Comparison of ENCODE assay signal across 14 mouse cellular contexts in genomic region chr11:24282556-24282955, GRCm38 (mm10).
A peak's percentile ranks its signal among the peaks of the same experiment; 100 is the strongest.
DNase-seq lines count a peak whose midpoint lies in the region; ATAC-seq lines count a peak whose summit lies in the region.
"Had no signal": no experiment of that assay in that cellular context is flagged by ENCODE, and none has a peak within 500 bp of the region (broad histone marks: within the 10 kb centered on the region; RNA-seq: fewer than 3 reads in every experiment).

No protein-coding gene starts in this region.

- DNase-seq in heart, postnatal 36 days = no peak
- no peak for DNase-seq in hindbrain, embryonic 14.5 days (ENCODE audit: low spot score)
- DNase-seq in kidney, postnatal 4 days = no peak
- DNase-seq in lung, postnatal 25 days (ENCODE audit: low spot score) = no peak
- DNase-seq: cerebellum, adult 8-10 months; gastrocnemius, postnatal 25 days; heart, postnatal 10 days; lung, postnatal 4 days; retina, postnatal 1 day; thymus, adult 18-20 months had no signal

- intact Hi-C loops in heart, postnatal 36 days (cut with DNase I) = no loop called here

- H3K4me3 ChIP-seq in heart, embryonic 13.5 days = no peak overlapping the region
- H3K4me3 ChIP-seq in forebrain, embryonic 13.5 days = no peak overlapping the region
- H3K4me3 ChIP-seq in hindbrain, embryonic 14.5 days (replicated peaks; ENCODE audit: low read length) = 0 out of 2 replicates have a peak overlapping the region, but pooled peaks have one; percentile 3
- H3K4me3 ChIP-seq in neural tube, embryonic 13.5 days = 0 out of 2 replicates have a peak overlapping the region, but pooled peaks have one; percentile 11
- H3K4me3 ChIP-seq: myocyte had no signal

- H3K4me1 ChIP-seq in heart, embryonic 13.5 days = peaks cover 27% of the 10 kb centered on the region
- peaks cover 49% of the 10 kb centered on the region for H3K4me1 ChIP-seq in forebrain, embryonic 13.5 days
- H3K4me1 ChIP-seq in hindbrain, embryonic 14.5 days (replicated peaks; ENCODE audit: control insufficient read depth, insufficient read depth, low read length) = peaks cover 29% of the 10 kb centered on the region
- H3K4me1 ChIP-seq in neural tube, embryonic 13.5 days (replicated peaks) = peaks cover 40% of the 10 kb centered on the region

- no peak overlapping the region for H3K9ac ChIP-seq in heart, embryonic 13.5 days
- H3K9ac ChIP-seq in forebrain, embryonic 13.5 days = peak overlapping the region; percentile 21; the same call in 1 of the 2 replicates
- peak overlapping the region; percentile 30 for H3K9ac ChIP-seq in hindbrain, embryonic 14.5 days
- peak overlapping the region; percentile 17 for H3K9ac ChIP-seq in neural tube, embryonic 13.5 days

- H3K4me2 ChIP-seq in heart, embryonic 13.5 days = peak overlapping the region; percentile 44
- H3K4me2 ChIP-seq in forebrain, embryonic 13.5 days = peak overlapping the region; percentile 27
- peak overlapping the region; percentile 46 for H3K4me2 ChIP-seq in hindbrain, embryonic 14.5 days (replicated peaks)
- H3K4me2 ChIP-seq in neural tube, embryonic 13.5 days = peak overlapping the region; percentile 49

- no peaks in the 10 kb centered on the region for H3K36me3 ChIP-seq in heart, embryonic 13.5 days
- no peaks in the 10 kb centered on the region for H3K36me3 ChIP-seq in forebrain, embryonic 13.5 days (ENCODE audit: poor library complexity, severe bottlenecking)
- H3K36me3 ChIP-seq in hindbrain, embryonic 14.5 days (replicated peaks; ENCODE audit: control insufficient read depth, insufficient read depth) = no peaks in the 10 kb centered on the region
- H3K36me3 ChIP-seq in neural tube, embryonic 13.5 days = no peaks in the 10 kb centered on the region

- 33% methylated on average over 9 of the region's 9 CpGs for WGBS in heart, embryonic 13.5 days
- WGBS in forebrain, embryonic 13.5 days = 51% methylated on average over 9 of the region's 9 CpGs
- WGBS in hindbrain, embryonic 14.5 days = 29% methylated on average over 9 of the region's 9 CpGs
- WGBS in neural tube, embryonic 13.5 days = 24% methylated on average over 9 of the region's 9 CpGs

- ATAC-seq in heart, embryonic 13.5 days (ENCODE audit: extremely low read depth, insufficient number of reproducible peaks, low FRiP score, low TSS enrichment) = no peak
- ATAC-seq in forebrain, embryonic 13.5 days = peak; percentile 58
- ATAC-seq in hindbrain, embryonic 14.5 days (ENCODE audit: low FRiP score) = peak; percentile 41; the same call in 1 of the 2 replicates
- peak; percentile 34 for ATAC-seq in neural tube, embryonic 13.5 days (ENCODE audit: low read depth)

- H3K27me3 ChIP-seq in heart, embryonic 13.5 days (replicated peaks) = peaks cover 6% of the 10 kb centered on the region; the same call in 1 of the 2 replicates
- no peaks in the 10 kb centered on the region for H3K27me3 ChIP-seq in forebrain, embryonic 13.5 days
- H3K27me3 ChIP-seq in hindbrain, embryonic 14.5 days (ENCODE audit: control insufficient read depth, insufficient read depth, low read length) = no peaks in the 10 kb centered on the region
- peaks cover 7% of the 10 kb centered on the region; the same call in 1 of the 2 replicates for H3K27me3 ChIP-seq in neural tube, embryonic 13.5 days

- no peak overlapping the region for H3K27ac ChIP-seq in heart, embryonic 13.5 days (replicated peaks)
- no peak overlapping the region; the same call in 1 of the 2 replicates for H3K27ac ChIP-seq in forebrain, embryonic 13.5 days
- H3K27ac ChIP-seq in hindbrain, embryonic 14.5 days = peak overlapping the region; percentile 6; the same call in 1 of the 2 replicates
- peak overlapping the region; percentile 3 for H3K27ac ChIP-seq in neural tube, embryonic 13.5 days (replicated peaks)

- H3K9me3 ChIP-seq in heart, embryonic 13.5 days = no peaks in the 10 kb centered on the region
- no peaks in the 10 kb centered on the region for H3K9me3 ChIP-seq in forebrain, embryonic 13.5 days (replicated peaks)
- H3K9me3 ChIP-seq in hindbrain, embryonic 14.5 days (ENCODE audit: control insufficient read depth, low read length) = no peaks in the 10 kb centered on the region
- no peaks in the 10 kb centered on the region for H3K9me3 ChIP-seq in neural tube, embryonic 13.5 days

Comparison
In these comparisons a context has a peak if more than half of its experiments do, and no peak if none do; other contexts are left out.
1. H3K27ac ChIP-seq: peak in hindbrain, embryonic 14.5 days (single experiment) and neural tube, embryonic 13.5 days (single experiment); none in heart, embryonic 13.5 days (single experiment) and forebrain, embryonic 13.5 days (single experiment).
2. H3K4me3 ChIP-seq: peak in hindbrain, embryonic 14.5 days (single experiment) and neural tube, embryonic 13.5 days (single experiment); none in heart, embryonic 13.5 days (single experiment) and forebrain, embryonic 13.5 days (single experiment).
3. Peak in every context shown above with its lines, with median percentiles within 50 percentile points of each other: H3K4me2 ChIP-seq.